Mouse (Mus musculus) liver, adult (tissue): ENCODE results near the gene Trpm1.

Experiments used
- GATA4 ChIP-seq: IDR thresholded peaks from 2 replicates; pipeline ENCODE4 v1.6.1; 2014; ENCODE audit warnings: mild to moderate bottlenecking, low read length; ENCODE audit not compliant: insufficient replicate concordance

Gene Trpm1

GRCm38 (mm10) chr7:64212870-64213269 lies 59.2 kb downstream of the Trpm1 start:
- TF ChIP-seq GATA4 = no peak

DNA sequence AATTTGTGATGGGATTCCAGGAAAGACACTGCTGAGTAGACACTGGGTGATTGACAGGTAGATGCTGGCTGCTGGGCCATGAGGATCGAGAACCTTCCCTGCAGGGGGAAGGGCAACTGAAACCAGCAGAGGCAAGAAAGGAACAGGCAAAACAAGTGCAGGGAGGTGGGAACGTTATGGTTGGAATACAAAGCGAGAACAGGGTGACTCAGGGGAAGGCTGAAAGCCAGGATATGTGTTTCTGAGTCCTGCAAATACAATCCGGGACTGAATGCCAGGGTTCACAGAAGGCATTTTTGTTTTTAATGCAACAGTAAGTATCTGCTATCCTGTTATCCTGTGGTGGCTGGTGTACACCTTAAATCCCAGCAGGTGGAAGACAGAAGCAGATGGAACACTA lies 60.4 kb downstream of the Trpm1 start:
- no peak for TF ChIP-seq GATA4

GRCm38 (mm10) chr7:64215613-64216012 lies 62.0 kb downstream of the Trpm1 start:
- no peak for TF ChIP-seq GATA4

DNA sequence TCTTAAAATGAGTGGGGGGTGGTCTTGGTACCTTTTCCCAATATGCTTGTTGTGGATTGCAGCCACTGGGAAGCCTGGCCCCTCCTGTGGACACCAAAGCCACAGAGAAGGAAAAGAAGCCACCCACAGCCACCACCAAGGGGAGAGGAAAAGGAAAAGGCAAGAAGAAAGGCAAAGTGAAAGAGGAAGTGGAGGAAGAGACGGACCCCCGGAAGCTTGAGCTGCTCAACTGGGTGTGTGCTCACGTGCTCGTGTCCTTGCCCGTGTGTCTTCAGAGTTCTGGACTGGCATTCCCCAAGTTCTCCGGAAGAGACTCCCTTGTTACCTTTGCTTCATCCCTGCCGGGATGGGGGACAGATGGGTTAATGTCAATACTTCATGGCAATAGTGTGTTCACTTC lies 63.8 kb downstream of the Trpm1 start:
- TF ChIP-seq GATA4 = no peak

DNA sequence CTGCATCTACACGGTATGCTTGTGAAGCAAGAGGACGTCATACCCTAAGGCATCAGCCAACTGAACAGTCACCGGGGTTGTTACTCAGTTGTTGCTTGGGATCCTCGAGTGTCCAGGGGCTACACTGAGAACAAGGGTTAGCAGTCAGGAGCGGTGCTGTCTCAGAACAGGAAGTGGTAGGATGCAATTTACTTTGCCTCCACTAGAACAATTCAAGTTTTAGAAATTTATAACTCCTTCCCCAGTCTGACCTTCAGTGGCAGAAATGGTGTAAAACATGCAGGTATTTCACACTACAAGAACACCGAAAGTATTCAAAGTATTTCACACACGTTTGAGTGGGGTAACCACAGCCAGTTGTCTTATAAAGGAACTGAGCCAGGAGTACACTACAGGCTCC lies 66.1 kb downstream of the Trpm1 start:
- TF ChIP-seq GATA4 = no peak

DNA sequence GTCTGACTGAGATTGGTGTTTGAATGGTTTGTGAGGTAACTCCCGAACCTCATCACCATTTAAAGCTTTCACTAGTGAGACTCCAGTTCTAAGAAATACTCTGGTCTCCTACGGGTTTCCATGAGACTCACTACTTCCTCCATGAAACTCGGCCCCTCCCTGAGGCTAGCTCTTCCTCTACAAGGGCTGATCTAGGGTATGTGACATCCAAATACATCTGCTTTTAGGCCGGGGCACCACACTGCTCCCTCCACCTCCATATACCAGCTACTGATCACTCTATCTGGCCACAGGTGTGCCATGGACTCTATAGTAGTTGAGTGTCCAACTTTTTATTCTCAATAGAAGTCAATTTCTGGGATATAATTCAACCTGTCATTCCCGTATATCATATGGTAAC lies 69.6 kb downstream of the Trpm1 start:
- no peak for TF ChIP-seq GATA4

- no peak for TF ChIP-seq GATA4
These were observed 72.9 kb downstream of the Trpm1 start for GRCm38 (mm10) chr7:64226339-64227194.

- no peak for TF ChIP-seq GATA4
These were observed 74.0 kb downstream of the Trpm1 start for GRCm38 (mm10) chr7:64227586-64227985.

DNA sequence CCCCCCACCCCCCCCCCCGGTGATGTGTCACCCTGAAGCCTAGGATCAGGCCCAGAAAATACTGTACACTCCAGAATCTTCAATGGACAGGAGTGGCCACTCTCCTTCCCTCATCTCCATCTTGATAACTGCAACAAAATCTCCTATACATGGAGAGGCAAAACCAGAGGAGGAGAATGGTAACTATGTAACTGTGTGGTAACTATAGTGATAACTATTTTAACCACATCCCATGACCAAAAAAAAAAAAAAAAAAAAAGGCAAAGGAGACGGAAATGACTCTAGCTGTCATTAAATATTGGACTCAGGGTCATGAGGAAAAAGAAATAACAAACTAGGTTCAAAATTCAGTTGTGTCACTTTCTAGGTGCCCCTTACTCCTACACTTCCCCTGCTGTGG lies 74.7 kb downstream of the Trpm1 start:
- no peak for TF ChIP-seq GATA4

- no peak for TF ChIP-seq GATA4
These were observed 76.3 kb downstream of the Trpm1 start for GRCm38 (mm10) chr7:64229911-64230310.

DNA sequence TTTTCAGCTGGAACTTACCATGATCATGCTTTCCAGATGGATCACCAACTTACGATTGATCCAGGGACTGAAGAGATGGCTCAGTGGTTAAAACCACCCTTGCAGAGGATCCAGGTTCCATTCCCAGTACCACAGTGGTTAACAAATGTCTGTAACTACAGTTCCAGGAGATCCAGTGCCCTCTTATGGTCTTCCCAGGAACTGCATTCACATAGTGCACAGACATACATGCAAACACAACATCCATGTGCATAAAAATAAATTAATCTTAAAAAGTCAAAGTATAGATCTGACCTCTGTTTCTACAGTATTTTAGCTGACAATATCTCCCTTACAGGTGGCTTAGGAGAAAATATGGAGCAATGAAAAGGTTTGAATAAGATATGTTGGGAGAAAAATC lies 77.4 kb downstream of the Trpm1 start:
- TF ChIP-seq GATA4 = no peak

GRCm38 (mm10) chr7:64231996-64232395 lies 78.4 kb downstream of the Trpm1 start:
- TF ChIP-seq GATA4 = no peak

DNA sequence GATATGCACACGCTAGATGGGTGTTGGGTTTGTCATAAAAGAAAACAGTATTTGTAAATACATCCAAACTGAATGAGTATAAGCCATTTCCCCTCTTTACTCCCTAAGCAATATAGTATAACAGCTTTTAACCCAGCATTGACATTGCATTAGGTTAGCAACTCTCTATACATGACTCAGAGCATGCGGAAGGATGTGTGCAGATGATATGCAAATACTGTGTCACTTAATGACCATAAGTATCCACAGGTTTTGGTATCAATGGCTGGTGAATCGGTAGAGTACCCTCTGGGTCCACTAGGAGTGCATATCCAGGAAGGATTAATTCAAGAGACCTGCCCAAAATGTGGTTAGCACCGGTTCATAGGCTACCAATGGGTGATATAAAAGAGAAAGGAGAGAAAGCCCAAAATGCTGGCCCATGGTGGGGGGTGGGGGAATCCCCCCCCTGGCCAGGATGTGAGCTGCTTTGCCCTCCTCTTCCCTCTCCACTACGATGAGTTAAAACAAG lies 80.7 kb downstream of the Trpm1 start:
- no peak for TF ChIP-seq GATA4

- no peak for TF ChIP-seq GATA4
These were observed 82.9 kb downstream of the Trpm1 start for GRCm38 (mm10) chr7:64236521-64236920.

DNA sequence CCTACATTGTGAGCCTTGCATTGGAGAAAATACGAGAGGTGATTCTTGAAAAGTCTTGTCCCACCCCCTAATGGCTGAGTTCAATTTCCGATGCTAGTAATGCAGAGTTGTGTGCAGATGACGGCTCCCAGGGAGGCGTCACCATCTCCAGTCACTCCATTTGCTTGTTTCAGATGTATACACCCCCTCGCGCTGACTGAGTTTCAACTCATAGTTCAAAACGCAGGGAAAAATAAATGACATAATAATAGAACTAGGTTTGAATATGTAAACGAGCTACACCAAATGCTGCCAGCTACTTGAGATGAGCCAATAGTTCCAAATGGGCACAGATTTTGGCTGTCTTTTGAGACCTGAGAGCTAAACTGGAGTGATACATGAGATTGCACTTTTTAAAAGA lies 84.1 kb downstream of the Trpm1 start:
- no peak for TF ChIP-seq GATA4

- TF ChIP-seq GATA4 = no peak
These were observed 84.9 kb downstream of the Trpm1 start for GRCm38 (mm10) chr7:64238410-64239086.
